Mouse (Mus musculus): Measurements from ENCODE around the gene Olfr291. TPM values are rescaled to one million over a fixed set of nuclear protein-coding genes. Genes with fewer than 3 reads are reported as not detected.

Olfr291 gene
- polyA plus RNA-seq (2012; rRNA removed): not detected in 2 replicates

- no peak for DNase-seq (ENCODE audit: low read depth)
- no peak for TF ChIP-seq CTCF (IDR thresholded peaks at IDR 0.05; ENCODE audit: borderline replicate concordance, extremely low read depth, insufficient read depth, insufficient read length)
- no peak for TF ChIP-seq POLR2A (IDR thresholded peaks at IDR 0.05; ENCODE audit: borderline replicate concordance, extremely low read depth, insufficient read depth, insufficient read length, poor library complexity, severe bottlenecking)
These were observed at the start of gene Olfr291 for GRCm38 (mm10) chr7:84853253-84853652. Gene Olfr291, plus strand, starts transcription at chr7:84853553.

- no peak for TF ChIP-seq POLR2A (IDR thresholded peaks at IDR 0.05; ENCODE audit: borderline replicate concordance, extremely low read depth, insufficient read depth, insufficient read length, poor library complexity, severe bottlenecking)
- 0 out of 2 replicates have a peak, but pooled peaks have one; percentile 6 for TF ChIP-seq CTCF (IDR thresholded peaks at IDR 0.05; ENCODE audit: borderline replicate concordance, extremely low read depth, insufficient read depth, insufficient read length)
- peak; percentile 49 for DNase-seq (ENCODE audit: low read depth)
These were observed 48.1 kb upstream of the Olfr291 start for GRCm38 (mm10) chr7:84805224-84805623.

- TF ChIP-seq POLR2A (IDR thresholded peaks at IDR 0.05; ENCODE audit: borderline replicate concordance, extremely low read depth, insufficient read depth, insufficient read length, poor library complexity, severe bottlenecking): no peak
- TF ChIP-seq CTCF (IDR thresholded peaks at IDR 0.05; ENCODE audit: borderline replicate concordance, extremely low read depth, insufficient read depth, insufficient read length): no peak
- DNase-seq (ENCODE audit: low read depth): no peak
These were observed 47.2 kb upstream of the Olfr291 start for GRCm38 (mm10) chr7:84806159-84806558.

- peak; percentile 16 for DNase-seq (ENCODE audit: low read depth)
- TF ChIP-seq POLR2A (IDR thresholded peaks at IDR 0.05; ENCODE audit: borderline replicate concordance, extremely low read depth, insufficient read depth, insufficient read length, poor library complexity, severe bottlenecking) (no peak), CTCF (IDR thresholded peaks at IDR 0.05; ENCODE audit: borderline replicate concordance, extremely low read depth, insufficient read depth, insufficient read length) (no peak)
These were observed 31.2 kb downstream of the Olfr291 start for GRCm38 (mm10) chr7:84884530-84884929.

Other genes starting within 250 kb of the Olfr291 start
- 13.3 and 16.4 TPM in 2 replicates for gene Fah, start 246.8 kb upstream of the Olfr291 start, polyA plus RNA-seq (2012; rRNA removed)
- 127 and 173 TPM in 2 replicates for gene Zfand6, start 163.6 kb upstream of the Olfr291 start, polyA plus RNA-seq (2012; rRNA removed)
- gene Vmn2r65, start 110.6 kb downstream of the Olfr291 start, polyA plus RNA-seq (2012; rRNA removed): not detected in 2 replicates
- gene Vmn2r66, start 158.7 kb downstream of the Olfr291 start, polyA plus RNA-seq (2012; rRNA removed): not detected in 2 replicates